Mouse (Mus musculus) CD8-positive naive resting alpha-beta T cell, adult 2 months (primary cell): ENCODE measurements at regions not wholly inside any gene's neighbourhood (a gene's known extent, or its start where the extent isn't known, plus 50 kb on each side); places are given as distances from the start of the nearest gene placed in this dataset.

Experiments
- DNase-seq, 2 experiments: peaks; one replicate each; pipeline ENCODE4 v3.0.0; 2022; ENCODE audit warnings: low read depth in 2 of 2, low spot score in 2 of 2

- no peak for DNase-seq
Observed at GRCm38 (mm10) chr2:48617141-48617699, 196.7 kb upstream of the Acvr2a start.

- no peak for DNase-seq
Observed at GRCm38 (mm10) chr2:48619042-48619441, 194.9 kb upstream of the Acvr2a start.

GRCm38 (mm10) chr2:48620815-48621214 is 193.1 kb upstream of the Acvr2a start:
- no peak for DNase-seq

GRCm38 (mm10) chr2:48622316-48622715 is 191.6 kb upstream of the Acvr2a start:
- no peak for DNase-seq

- no peak for DNase-seq
Observed at GRCm38 (mm10) chr2:48624040-48624439, 189.9 kb upstream of the Acvr2a start.

GRCm38 (mm10) chr2:48624461-48624860 is 189.4 kb upstream of the Acvr2a start:
- no peak for DNase-seq

GRCm38 (mm10) chr2:48627011-48627410 is 186.9 kb upstream of the Acvr2a start:
- DNase-seq = no peak

- DNase-seq = no peak
Observed at GRCm38 (mm10) chr2:48629106-48630050, 184.5 kb upstream of the Acvr2a start.

GRCm38 (mm10) chr2:48634456-48635174 is 179.3 kb upstream of the Acvr2a start:
- no peak for DNase-seq

GRCm38 (mm10) chr2:48636108-48636507 is 177.8 kb upstream of the Acvr2a start:
- no peak for DNase-seq

- DNase-seq = no peak
Observed at GRCm38 (mm10) chr2:48644114-48644513, 169.8 kb upstream of the Acvr2a start.

- DNase-seq = no peak
Observed at GRCm38 (mm10) chr2:48650281-48650680, 163.6 kb upstream of the Acvr2a start.

- DNase-seq = no peak
Observed at GRCm38 (mm10) chr2:48661222-48661621, 152.7 kb upstream of the Acvr2a start.

GRCm38 (mm10) chr2:48665103-48665502 is 148.8 kb upstream of the Acvr2a start:
- no peak for DNase-seq

- no peak for DNase-seq
Observed at GRCm38 (mm10) chr2:48689098-48689497, 124.8 kb upstream of the Acvr2a start.

GRCm38 (mm10) chr2:48694509-48694908 is 119.4 kb upstream of the Acvr2a start:
- no peak for DNase-seq

GRCm38 (mm10) chr2:48700886-48701285 is 113.0 kb upstream of the Acvr2a start:
- no peak for DNase-seq

- DNase-seq = no peak
Observed at GRCm38 (mm10) chr2:48705103-48705804, 108.7 kb upstream of the Acvr2a start.

- DNase-seq = no peak
Observed at GRCm38 (mm10) chr2:48705805-48706150, 108.1 kb upstream of the Acvr2a start.

GRCm38 (mm10) chr2:48706188-48706587 is 107.7 kb upstream of the Acvr2a start:
- no peak for DNase-seq

- DNase-seq = no peak
Observed at GRCm38 (mm10) chr2:48716206-48716605, 97.7 kb upstream of the Acvr2a start.
